Mouse (Mus musculus) CD4-positive naive resting alpha-beta T cell, adult 57 days (primary cell): ENCODE results near the gene 1700001C19Rik. TPM values are rescaled to one million over a fixed set of nuclear protein-coding genes. Genes with fewer than 3 reads are reported as not detected.

Source experiments
- total RNA-seq: library from RNA; stranded (reverse); gene quantifications from one replicate; pipeline ENCODE4 v1.2.4, GENCODE M21; 2023

1700001C19Rik gene
- not detected for total RNA-seq

DNA sequence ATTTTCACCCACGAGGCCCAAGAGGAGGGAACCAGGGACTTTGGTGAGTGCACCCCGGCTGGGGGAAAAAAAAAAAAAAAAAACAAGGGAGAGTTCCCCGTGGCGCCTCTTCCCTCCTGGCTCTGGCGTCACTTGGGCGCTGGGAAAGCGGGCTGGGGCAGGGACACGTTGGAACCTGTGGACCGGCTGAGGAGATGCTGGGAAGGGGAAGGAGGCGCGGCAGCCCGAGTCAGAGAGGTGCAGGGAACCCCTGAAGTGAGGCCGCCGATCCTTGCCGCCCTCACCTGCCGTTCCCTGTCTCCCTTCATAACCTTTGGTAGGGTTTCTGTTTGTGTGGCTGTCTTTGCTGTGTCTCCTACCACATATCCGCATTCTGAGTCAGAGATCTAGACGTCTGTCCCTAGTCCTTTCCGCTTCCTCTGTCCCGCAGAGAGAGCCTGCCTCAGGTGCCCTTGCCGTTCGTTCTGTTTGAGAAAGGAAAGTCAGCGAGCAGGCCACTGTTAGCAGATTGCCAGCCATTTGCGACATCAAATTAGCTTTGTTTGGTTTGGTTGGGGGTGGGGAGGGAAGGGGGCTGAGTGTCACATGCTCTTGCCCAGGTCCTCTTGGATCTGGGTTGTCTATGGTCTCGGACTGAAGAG lies at the start of gene 1700001C19Rik:
TSS of gene 1700001C19Rik (minus strand) at position 470 of the 641 bp plus-strand sequence.

DNA sequence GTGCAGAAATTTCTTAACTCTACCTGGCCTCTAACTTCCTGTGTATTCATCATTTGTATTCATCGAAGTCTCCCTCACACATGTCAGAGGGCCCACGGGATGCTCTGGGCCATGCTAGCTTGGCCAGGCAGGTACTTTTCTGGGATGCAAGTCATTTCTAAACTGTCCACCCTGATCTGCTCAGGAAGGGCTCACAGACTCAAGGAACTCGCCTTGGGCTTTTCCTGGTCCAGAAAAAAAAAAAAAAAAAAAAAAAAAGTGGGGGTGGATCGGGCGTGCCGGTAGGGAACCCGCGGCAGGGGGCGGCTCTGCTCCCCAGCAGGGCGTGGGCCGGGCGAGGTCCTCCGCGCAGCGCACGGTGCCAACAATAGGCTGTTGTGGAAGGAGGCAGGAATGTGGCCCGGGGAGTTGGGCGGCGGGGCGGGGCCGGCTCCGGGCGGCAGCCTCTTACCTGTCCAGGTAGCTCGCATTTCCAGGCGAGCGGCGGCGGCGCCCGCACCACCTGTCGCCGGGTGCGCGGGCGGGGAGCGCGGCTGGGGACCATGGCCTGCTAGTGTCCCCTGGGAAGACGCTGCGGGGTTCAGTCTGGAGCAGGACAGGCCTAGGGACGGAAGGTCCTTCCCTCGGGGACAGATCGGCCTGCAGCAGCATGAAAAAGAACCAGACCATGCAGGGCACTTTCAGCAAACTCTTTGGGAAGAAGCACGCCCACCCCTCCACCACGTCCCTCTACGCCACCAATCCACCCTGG lies 845 bp downstream of the 1700001C19Rik start, which contains the start of gene AI661453:
TSS of gene AI661453 (plus strand) at position 460 of the 751 bp plus-strand sequence.

GRCm38 (mm10) chr17:47400451-47400850 lies 36.7 kb downstream of the 1700001C19Rik start, which contains the start of gene Guca1a:
Gene Guca1a (minus strand): TSS chr17:47400584.

GRCm38 (mm10) chr17:47385145-47385544 lies 52.0 kb downstream of the 1700001C19Rik start, which contains the start of gene Guca1b:
Gene Guca1b (plus strand): TSS chr17:47385393.

DNA sequence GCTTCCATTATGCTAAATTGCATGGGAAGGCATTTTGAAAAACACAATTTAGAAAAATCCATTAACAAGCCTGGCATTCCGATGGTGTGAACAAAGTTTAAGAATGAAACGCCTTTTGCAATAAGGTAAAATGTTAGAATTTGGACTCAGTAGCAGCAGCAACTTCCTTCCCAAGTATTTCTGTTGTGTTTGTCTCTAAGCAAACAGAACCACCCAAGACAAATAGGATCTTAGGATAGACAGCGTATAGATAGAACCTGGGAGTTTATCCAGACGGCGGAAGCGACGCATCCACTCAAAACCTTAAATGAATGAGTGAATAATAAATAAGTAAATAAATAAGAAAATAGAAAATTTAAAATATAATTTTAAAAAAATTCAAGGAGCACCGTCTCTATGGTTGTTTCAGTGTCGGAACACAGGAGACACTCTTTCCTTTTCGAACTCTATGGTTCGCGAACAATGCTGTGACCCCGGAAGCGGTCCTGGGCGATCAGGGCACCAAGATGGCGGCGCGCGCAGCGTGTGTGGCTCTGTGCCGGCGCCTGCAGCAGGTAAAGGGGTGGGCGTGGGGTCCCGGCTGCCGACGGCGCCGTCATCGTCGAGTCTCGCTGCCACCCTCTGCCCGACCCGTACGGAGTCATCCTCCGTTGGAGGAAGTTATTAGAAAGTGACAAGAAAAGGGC lies 68.6 kb downstream of the 1700001C19Rik start, which contains the start of gene Mrps10:
TSS of gene Mrps10 (plus strand) at position 487 of the 686 bp plus-strand sequence.

Other genes starting within 250 kb of the 1700001C19Rik start
- 21.2 TPM for gene Mrps10, start 68.5 kb downstream of the 1700001C19Rik start, total RNA-seq
- gene Guca1b, start 52.0 kb downstream of the 1700001C19Rik start, total RNA-seq = 3.9 TPM
- gene Guca1a, start 36.8 kb downstream of the 1700001C19Rik start, total RNA-seq = not detected
- gene AI661453, start 761 bp downstream of the 1700001C19Rik start, total RNA-seq = 0.15 TPM
- gene Taf8, start 64.9 kb upstream of the 1700001C19Rik start, total RNA-seq = 67.6 TPM
- gene Ccnd3, start 67.7 kb upstream of the 1700001C19Rik start, total RNA-seq = 521 TPM
- 16.6 TPM for gene Bysl, start 174.1 kb upstream of the 1700001C19Rik start, total RNA-seq
- 64.3 TPM for gene Med20, start 174.2 kb upstream of the 1700001C19Rik start, total RNA-seq
- gene Gm20517, start 174.2 kb upstream of the 1700001C19Rik start, total RNA-seq = 3.2 TPM
- gene Usp49, start 193.3 kb upstream of the 1700001C19Rik start, total RNA-seq = 6.3 TPM